Mouse (Mus musculus) Patski (cell line): ENCODE data around the gene Zfand4. TPM values are rescaled to one million over a fixed set of nuclear protein-coding genes. Genes with fewer than 3 reads are reported as not detected.
"Not testable (repeated sequence)": the region's sequence is repeated elsewhere in the genome, so short reads cannot be mapped to it uniquely, and the experiment has no call there.

Experiments used
- ATAC-seq: fragments of 100-300 bp; one replicate; pipeline ENCODE4 v1.8.0; 2021
- CTCF ChIA-PET: fragments of 350-600 bp; sonication (Branson Sonifier 250); formaldehyde crosslinking; loops from one replicate; lab custom pipeline; 2022; ENCODE audit warnings: inconsistent platforms; lab: Charles Lee
- POLR2A ChIA-PET: fragments of 350-600 bp; sonication (Branson Sonifier 250); formaldehyde crosslinking; loops from one replicate; lab custom pipeline; 2022; ENCODE audit warnings: antibody characterized with exemption, inconsistent platforms; lab: Charles Lee
- DNase-seq: peaks from one replicate; pipeline ENCODE4 v3.0.0-alpha.2; 2011; ENCODE audit warnings: low read depth, low spot score
- H3K27me3 ChIP-seq: fragments of 371-371 bp; one replicate; pipeline ENCODE4 v1.5.1; 2021
- CTCF ChIP-seq: fragments of 100-300 bp; IDR thresholded peaks from one replicate; pipeline ENCODE4 v1.5.1; 2021
- in situ Hi-C: fragments of 300-500 bp; cut with MboI; formaldehyde crosslinking; loops from 3 replicates; pipeline ENCODE4 v1.11.1; 2018; ENCODE audit warnings: low pct_unique_long_range_greater_than_20kb, mixed read lengths
- polyA plus RNA-seq: library from polyadenylated mRNA; unstranded; gene quantifications from one replicate; pipeline ENCODE4 v1.2.3, GENCODE M21; 2021

Zfand4 gene
- polyA plus RNA-seq: 3.5 TPM

- ChIA-PET POLR2A (no interaction called here), CTCF (no interaction called here)
- ATAC-seq (peak; percentile 97), DNase-seq (peak; percentile 34)
- in situ Hi-C loops: no loop called here
- TF ChIP-seq CTCF: no peak
- no peaks in the 10 kb centered on the region for H3K27me3 ChIP-seq
These were observed at the start of gene Zfand4 for GRCm38 (mm10) chr6:116264018-116264651. Gene Zfand4 (plus strand): TSS chr6:116264222.

- POLR2A ChIA-PET: no interaction called here
These were observed 36.3 kb upstream of the Zfand4 start for GRCm38 (mm10) chr6:116227767-116228166.

GRCm38 (mm10) chr6:116228785-116229525, 35.1 kb upstream of the Zfand4 start:
- in situ Hi-C loops: no loop called here
- CTCF ChIA-PET: interaction anchor here (1.0 to 2.0 kb wide), 11 partner anchors 8 to 212 kb away, joined by 3 to 9 read pairs (median 4); partner anchors contain the start of gene Washc2
- DNase-seq (peak; percentile 6), ATAC-seq (no peak)
- POLR2A ChIA-PET: interaction anchor here (0.6 kb wide), 1 partner anchor 65 kb away, joined by 3 read pairs; no protein-coding TSS in a partner anchor
- H3K27me3 ChIP-seq: no peaks in the 10 kb centered on the region
- TF ChIP-seq CTCF: peak; percentile 94

More at GRCm38 (mm10) chr6:116227767-116228166, 36.3 kb upstream of the Zfand4 start:
- DNase-seq: no peak
- ATAC-seq: no peak
- H3K27me3 ChIP-seq: no peaks in the 10 kb centered on the region
- CTCF ChIA-PET: interaction anchor here (1.0 to 2.0 kb wide), 11 partner anchors 8 to 179 kb away, joined by 3 to 9 read pairs (median 4); partner anchors contain the start of gene Washc2
- no peak for TF ChIP-seq CTCF
- in situ Hi-C loops: no loop called here

GRCm38 (mm10) chr6:116234821-116235220, 29.2 kb upstream of the Zfand4 start:
- H3K27me3 ChIP-seq, ATAC-seq, in situ Hi-C loops, DNase-seq, POLR2A ChIA-PET: not testable (repeated sequence)
- CTCF ChIA-PET: interaction anchor here (1.2 to 1.4 kb wide), 3 partner anchors 8 to 18 kb away, joined by 3 read pairs; no protein-coding TSS in a partner anchor

- DNase-seq (no peak), ATAC-seq (no peak)
- no peaks in the 10 kb centered on the region for H3K27me3 ChIP-seq
- ChIA-PET CTCF (interaction anchor here (1.2 to 1.4 kb wide), 3 partner anchors 9 to 18 kb away, joined by 3 read pairs; no protein-coding TSS in a partner anchor), POLR2A (no interaction called here)
- TF ChIP-seq CTCF: no peak
- in situ Hi-C loops: no loop called here
These were observed 28.7 kb upstream of the Zfand4 start for GRCm38 (mm10) chr6:116235336-116235735.

GRCm38 (mm10) chr6:116238083-116238482, 25.9 kb upstream of the Zfand4 start:
- in situ Hi-C loops: no loop called here
- no peak for TF ChIP-seq CTCF
- POLR2A ChIA-PET: no interaction called here
- DNase-seq (no peak), ATAC-seq (no peak)
- no peaks in the 10 kb centered on the region for H3K27me3 ChIP-seq
- CTCF ChIA-PET: no interaction called here

- ATAC-seq (no peak), DNase-seq (peak; percentile 30)
- no peaks in the 10 kb centered on the region for H3K27me3 ChIP-seq
- POLR2A ChIA-PET: no interaction called here
- TF ChIP-seq CTCF: no peak
- CTCF ChIA-PET: interaction anchor here (1.1 to 1.6 kb wide), 2 partner anchors 12 to 42 kb away, joined by 3 to 9 read pairs; no protein-coding TSS in a partner anchor
- in situ Hi-C loops: no loop called here
These were observed 23.7 kb upstream of the Zfand4 start for GRCm38 (mm10) chr6:116240371-116240770.

- no peaks in the 10 kb centered on the region for H3K27me3 ChIP-seq
- TF ChIP-seq CTCF: no peak
- ChIA-PET POLR2A (no interaction called here), CTCF (interaction anchor here (1.0 kb wide), 1 partner anchor 31 kb away, joined by 3 read pairs; no protein-coding TSS in a partner anchor)
- no peak for DNase-seq
- ATAC-seq: no peak
- in situ Hi-C loops: no loop called here
These were observed 4.4 kb upstream of the Zfand4 start for GRCm38 (mm10) chr6:116259649-116260048.

GRCm38 (mm10) chr6:116260481-116260880, 3.5 kb upstream of the Zfand4 start:
- DNase-seq (no peak), ATAC-seq (no peak)
- ChIA-PET CTCF (no interaction called here), POLR2A (no interaction called here)
- in situ Hi-C loops: no loop called here
- H3K27me3 ChIP-seq: no peaks in the 10 kb centered on the region
- no peak for TF ChIP-seq CTCF

- ATAC-seq (no peak), DNase-seq (no peak)
- H3K27me3 ChIP-seq: no peaks in the 10 kb centered on the region
- TF ChIP-seq CTCF: no peak
- ChIA-PET POLR2A (no interaction called here), CTCF (interaction anchor here (0.9 kb wide), 1 partner anchor 64 kb away, joined by 3 read pairs; no protein-coding TSS in a partner anchor)
- in situ Hi-C loops: no loop called here
These were observed 1.2 kb upstream of the Zfand4 start for GRCm38 (mm10) chr6:116262824-116263223.

- TF ChIP-seq CTCF: no peak
- in situ Hi-C loops: loop anchor here (5.0 kb wide), 1 partner anchor 157 kb away; no protein-coding TSS in a partner anchor
- H3K27me3 ChIP-seq: no peaks in the 10 kb centered on the region
- ATAC-seq: no peak
- no peak for DNase-seq
- POLR2A ChIA-PET: no interaction called here
- CTCF ChIA-PET: no interaction called here
These were observed 814 bp downstream of the Zfand4 start for GRCm38 (mm10) chr6:116264836-116265235.
